Mouse (Mus musculus) left cerebral cortex, postnatal 25 days (tissue): ENCODE results near the gene Rpl27. TPM values are rescaled to one million over a fixed set of nuclear protein-coding genes. Genes with fewer than 3 reads are reported as not detected.

Source experiments
- DNase-seq, 2 experiments: peaks; one replicate each; pipeline ENCODE4 v3.0.0; 2022; ENCODE audit warnings: low spot score in 2 of 2, mixed read lengths in 1 of 2
- intact Hi-C: fragments of 180-260 bp; cut with DNase I; formaldehyde crosslinking; loops from one replicate; pipeline ENCODE4 v1.15.1; 2025
- microRNA-seq, 2 experiments: library from miRNA; unstranded; fragments of <30 nt; microRNA quantifications; one replicate each; pipeline ENCODE4 v1.2.0; 2022
- total RNA-seq, 2 experiments: library from RNA; stranded (reverse); gene quantifications; 2 replicates each; pipeline ENCODE4 v1.2.3; 2021

Gene Rpl27
- total RNA-seq, 2 experiments from 2014 or later: 32.5 to 37.0 TPM

GRCm38 (mm10) chr11:101484245-101484644, 42.1 kb downstream of the Rpl27 start:
- no peak for DNase-seq
- intact Hi-C loops: no loop called here

GRCm38 (mm10) chr11:101484814-101485213, 42.7 kb downstream of the Rpl27 start:
- intact Hi-C loops: no loop called here
- no peak for DNase-seq

- no peak for DNase-seq
- intact Hi-C loops: no loop called here
Observed at GRCm38 (mm10) chr11:101485509-101486028, 43.5 kb downstream of the Rpl27 start.

GRCm38 (mm10) chr11:101486126-101486525, 44.0 kb downstream of the Rpl27 start:
- no peak for DNase-seq
- intact Hi-C loops: no loop called here

Small RNA genes within 50 kb of the gene (microRNA-seq; reads per million reads assigned to microRNA genes)
- 0.67 to 1.7 reads per million in 2 experiments for gene Mir6929

Other genes with a start within 250 kb of the Rpl27 start
- 10 to 100 TPM; 42.8 to 48.5 TPM for gene Ezh1, start 215.8 kb upstream of the Rpl27 start, total RNA-seq
- gene Ramp2, start 196.3 kb upstream of the Rpl27 start, total RNA-seq: 10 to 100 TPM; 39.9 to 44.5 TPM
- 10 to 100 TPM; 62.4 to 65.7 TPM for gene Vps25, start 188.6 kb upstream of the Rpl27 start, total RNA-seq
- 1 to 10 TPM; 2.2 to 7.9 TPM for gene Wnk4, start 181.7 kb upstream of the Rpl27 start, total RNA-seq
- under 1 TPM; 0.21 to 0.27 TPM for gene Cntd1, start 163.3 kb upstream of the Rpl27 start, total RNA-seq
- gene Coa3, start 163.2 kb upstream of the Rpl27 start, total RNA-seq: 10 to 100 TPM; 95.3 to 98.8 TPM
- 100 to 1,000 TPM; 213 to 229 TPM for gene Becn1, start 140.0 kb upstream of the Rpl27 start, total RNA-seq
- gene Psme3, start 126.1 kb upstream of the Rpl27 start, total RNA-seq: 100 to 1,000 TPM; 114 to 116 TPM
- gene Aoc2, start 117.2 kb upstream of the Rpl27 start, total RNA-seq: 1 to 10 TPM; 4.8 to 7.4 TPM
- gene Aoc3, start 111.7 kb upstream of the Rpl27 start, total RNA-seq: under 1 TPM; 0.69 to 0.73 TPM
- under 1 TPM in 1 of 2 experiments, not detected in 1; 0.14 TPM for gene G6pc, start 74.7 kb upstream of the Rpl27 start, total RNA-seq
- gene Aarsd1, start 24.7 kb upstream of the Rpl27 start, total RNA-seq: 10 to 100 TPM; 38.7 to 40.1 TPM
- 1 to 10 TPM; 5.9 to 6.6 TPM for gene Gm27029, start 17.5 kb upstream of the Rpl27 start, total RNA-seq
- 10 to 100 TPM; 35.6 to 37.0 TPM for gene Rundc1, start 17.2 kb upstream of the Rpl27 start, total RNA-seq
- 1 to 10 TPM; 4.0 to 6.0 TPM for gene Ptges3l, start 17.0 kb upstream of the Rpl27 start, total RNA-seq
- gene Ifi35, start 6.1 kb downstream of the Rpl27 start, total RNA-seq: 1 to 10 TPM; 2.0 to 2.4 TPM
- gene Rnd2, start 22.7 kb downstream of the Rpl27 start, total RNA-seq: 100 to 1,000 TPM; 149 to 175 TPM
- 10 to 100 TPM; 36.7 to 39.9 TPM for gene Vat1, start 23.9 kb downstream of the Rpl27 start, total RNA-seq
- under 1 TPM; 0.69 to 0.80 TPM for gene Brca1, start 109.7 kb downstream of the Rpl27 start, total RNA-seq
- 100 to 1,000 TPM; 127 to 130 TPM for gene Nbr1, start 109.9 kb downstream of the Rpl27 start, total RNA-seq
- 1 to 10 TPM; 1.1 to 1.6 TPM for gene Tmem106a, start 139.9 kb downstream of the Rpl27 start, total RNA-seq
- gene Gm11634, start 157.0 kb downstream of the Rpl27 start, total RNA-seq: not detected
- 1 to 10 TPM; 6.0 to 7.2 TPM for gene Rdm1, start 184.9 kb downstream of the Rpl27 start, total RNA-seq
- 10 to 100 TPM; 23.9 to 32.1 TPM for gene Arl4d, start 223.2 kb downstream of the Rpl27 start, total RNA-seq